Mouse (Mus musculus): ENCODE results near the gene Sdk2. TPM values are rescaled to one million over a fixed set of nuclear protein-coding genes. Genes with fewer than 3 reads are reported as not detected.
A peak's percentile ranks its signal among the peaks of the same experiment; 100 is the strongest.

Sdk2 gene
- polyA plus RNA-seq, 1 experiment from 2014 or later, result 3.6 TPM

- H3K27me3 ChIP-seq (ENCODE audit: control insufficient read depth, insufficient read depth, low read length), result no peaks in the 10 kb centered on the region
- H3K9me3 ChIP-seq (ENCODE audit: control insufficient read depth, low read length), result no peaks in the 10 kb centered on the region
- H3K4me2 ChIP-seq (replicated peaks), result no peak overlapping the region
- DNase-seq (ENCODE audit: low spot score), result no peak
- no peak overlapping the region for H3K9ac ChIP-seq
- H3K4me1 ChIP-seq (replicated peaks; ENCODE audit: control insufficient read depth, insufficient read depth, low read length), result peaks cover 35% of the 10 kb centered on the region
- ATAC-seq (ENCODE audit: low FRiP score), result no peak
- WGBS, result 77% methylated on average over 8 of the region's 8 CpGs
- no peak overlapping the region for H3K27ac ChIP-seq
- no peak overlapping the region for H3K4me3 ChIP-seq (replicated peaks; ENCODE audit: low read length)
- no peaks in the 10 kb centered on the region for H3K36me3 ChIP-seq (replicated peaks; ENCODE audit: control insufficient read depth, insufficient read depth)
Observed at GRCm38 (mm10) chr11:113991886-113992285, 75.0 kb downstream of the Sdk2 start.

GRCm38 (mm10) chr11:113990466-113990865 lies 76.4 kb downstream of the Sdk2 start:
- Histone ChIP-seq H3K9ac (peak overlapping the region; percentile 19), H3K27me3 (ENCODE audit: control insufficient read depth, insufficient read depth, low read length) (no peaks in the 10 kb centered on the region), H3K9me3 (ENCODE audit: control insufficient read depth, low read length) (no peaks in the 10 kb centered on the region), H3K36me3 (replicated peaks; ENCODE audit: control insufficient read depth, insufficient read depth) (no peaks in the 10 kb centered on the region), H3K4me2 (replicated peaks) (peak overlapping the region; percentile 33), H3K4me1 (replicated peaks; ENCODE audit: control insufficient read depth, insufficient read depth, low read length) (peaks cover 46% of the 10 kb centered on the region), H3K27ac (peak overlapping the region; percentile 80), H3K4me3 (replicated peaks; ENCODE audit: low read length) (peak overlapping the region; percentile 2; the same call in 1 of the 2 replicates)
- DNase-seq (ENCODE audit: low spot score) (peak; percentile 80), ATAC-seq (ENCODE audit: low FRiP score) (peak; percentile 77)
- under 1% methylated on average over 6 of the region's 6 CpGs for WGBS

GRCm38 (mm10) chr11:113990065-113990464 lies 76.8 kb downstream of the Sdk2 start:
- WGBS, result 22% methylated on average over 4 of the region's 4 CpGs
- peak overlapping the region; percentile 19 for H3K9ac ChIP-seq
- peak overlapping the region; percentile 80 for H3K27ac ChIP-seq
- ATAC-seq (ENCODE audit: low FRiP score) (peak; percentile 32; the same call in 1 of the 2 replicates), DNase-seq (ENCODE audit: low spot score) (peak; percentile 32)
- H3K4me3 ChIP-seq (replicated peaks; ENCODE audit: low read length), result peak overlapping the region; percentile 2; the same call in 1 of the 2 replicates
- no peaks in the 10 kb centered on the region for H3K9me3 ChIP-seq (ENCODE audit: control insufficient read depth, low read length)
- no peaks in the 10 kb centered on the region for H3K27me3 ChIP-seq (ENCODE audit: control insufficient read depth, insufficient read depth, low read length)
- no peaks in the 10 kb centered on the region for H3K36me3 ChIP-seq (replicated peaks; ENCODE audit: control insufficient read depth, insufficient read depth)
- peak overlapping the region; percentile 33 for H3K4me2 ChIP-seq (replicated peaks)
- H3K4me1 ChIP-seq (replicated peaks; ENCODE audit: control insufficient read depth, insufficient read depth, low read length), result peaks cover 50% of the 10 kb centered on the region

GRCm38 (mm10) chr11:113985826-113986416 lies 80.9 kb downstream of the Sdk2 start:
- Histone ChIP-seq H3K4me1 (replicated peaks; ENCODE audit: control insufficient read depth, insufficient read depth, low read length) (peaks cover 51% of the 10 kb centered on the region), H3K27ac (no peak overlapping the region), H3K36me3 (replicated peaks; ENCODE audit: control insufficient read depth, insufficient read depth) (no peaks in the 10 kb centered on the region), H3K9me3 (ENCODE audit: control insufficient read depth, low read length) (no peaks in the 10 kb centered on the region), H3K27me3 (ENCODE audit: control insufficient read depth, insufficient read depth, low read length) (no peaks in the 10 kb centered on the region), H3K4me3 (replicated peaks; ENCODE audit: low read length) (no peak overlapping the region), H3K9ac (no peak overlapping the region), H3K4me2 (replicated peaks) (no peak overlapping the region)
- WGBS, result 44% methylated on average over 5 of the region's 5 CpGs
- DNase-seq (ENCODE audit: low spot score) (no peak), ATAC-seq (ENCODE audit: low FRiP score) (no peak)

GRCm38 (mm10) chr11:113981732-113982503 lies 84.9 kb downstream of the Sdk2 start:
- Histone ChIP-seq H3K4me3 (replicated peaks; ENCODE audit: low read length) (no peak overlapping the region), H3K36me3 (replicated peaks; ENCODE audit: control insufficient read depth, insufficient read depth) (no peaks in the 10 kb centered on the region), H3K27ac (peak overlapping the region; percentile 39), H3K4me1 (replicated peaks; ENCODE audit: control insufficient read depth, insufficient read depth, low read length) (peaks cover 36% of the 10 kb centered on the region), H3K27me3 (ENCODE audit: control insufficient read depth, insufficient read depth, low read length) (no peaks in the 10 kb centered on the region), H3K4me2 (replicated peaks) (no peak overlapping the region), H3K9ac (no peak overlapping the region), H3K9me3 (ENCODE audit: control insufficient read depth, low read length) (no peaks in the 10 kb centered on the region)
- WGBS, result 9% methylated on average over 7 of the region's 7 CpGs
- ATAC-seq (ENCODE audit: low FRiP score) (peak; percentile 87), DNase-seq (ENCODE audit: low spot score) (peak; percentile 83)

- Histone ChIP-seq H3K9me3 (ENCODE audit: control insufficient read depth, low read length) (no peaks in the 10 kb centered on the region), H3K4me2 (replicated peaks) (no peak overlapping the region), H3K4me1 (replicated peaks; ENCODE audit: control insufficient read depth, insufficient read depth, low read length) (peaks cover 31% of the 10 kb centered on the region), H3K9ac (no peak overlapping the region), H3K36me3 (replicated peaks; ENCODE audit: control insufficient read depth, insufficient read depth) (no peaks in the 10 kb centered on the region), H3K27ac (peak overlapping the region; percentile 20), H3K27me3 (ENCODE audit: control insufficient read depth, insufficient read depth, low read length) (no peaks in the 10 kb centered on the region), H3K4me3 (replicated peaks; ENCODE audit: low read length) (no peak overlapping the region)
- WGBS, result 60% methylated on average over 6 of the region's 6 CpGs
- ATAC-seq (ENCODE audit: low FRiP score) (no peak), DNase-seq (ENCODE audit: low spot score) (no peak)
Observed at GRCm38 (mm10) chr11:113981088-113981487, 85.8 kb downstream of the Sdk2 start.

- Histone ChIP-seq H3K4me1 (replicated peaks; ENCODE audit: control insufficient read depth, insufficient read depth, low read length) (peaks cover 27% of the 10 kb centered on the region), H3K27me3 (ENCODE audit: control insufficient read depth, insufficient read depth, low read length) (no peaks in the 10 kb centered on the region), H3K27ac (no peak overlapping the region), H3K4me2 (replicated peaks) (no peak overlapping the region), H3K9ac (no peak overlapping the region), H3K9me3 (ENCODE audit: control insufficient read depth, low read length) (no peaks in the 10 kb centered on the region), H3K36me3 (replicated peaks; ENCODE audit: control insufficient read depth, insufficient read depth) (no peaks in the 10 kb centered on the region), H3K4me3 (replicated peaks; ENCODE audit: low read length) (no peak overlapping the region)
- ATAC-seq (ENCODE audit: low FRiP score) (no peak), DNase-seq (ENCODE audit: low spot score) (no peak)
- WGBS, result 98% methylated on average over 12 of the region's 12 CpGs
Observed at GRCm38 (mm10) chr11:113978318-113978717, 88.5 kb downstream of the Sdk2 start.

- H3K4me1 ChIP-seq (replicated peaks; ENCODE audit: control insufficient read depth, insufficient read depth, low read length), result peaks cover 27% of the 10 kb centered on the region; the same call in 1 of the 2 replicates
- H3K4me3 ChIP-seq (replicated peaks; ENCODE audit: low read length), result no peak overlapping the region
- H3K36me3 ChIP-seq (replicated peaks; ENCODE audit: control insufficient read depth, insufficient read depth), result no peaks in the 10 kb centered on the region
- no peaks in the 10 kb centered on the region for H3K9me3 ChIP-seq (ENCODE audit: control insufficient read depth, low read length)
- WGBS, result 47% methylated on average over 3 of the region's 3 CpGs
- H3K27me3 ChIP-seq (ENCODE audit: control insufficient read depth, insufficient read depth, low read length), result no peaks in the 10 kb centered on the region
- peak overlapping the region; percentile 7; the same call in 1 of the 2 replicates for H3K27ac ChIP-seq
- ATAC-seq (ENCODE audit: low FRiP score) (no peak), DNase-seq (ENCODE audit: low spot score) (no peak)
- no peak overlapping the region for H3K4me2 ChIP-seq (replicated peaks)
- H3K9ac ChIP-seq, result no peak overlapping the region
Observed at GRCm38 (mm10) chr11:113975667-113975970, 91.2 kb downstream of the Sdk2 start.

- Histone ChIP-seq H3K4me2 (replicated peaks) (no peak overlapping the region), H3K4me3 (replicated peaks; ENCODE audit: low read length) (no peak overlapping the region), H3K27ac (peak overlapping the region; percentile 7; the same call in 1 of the 2 replicates), H3K9me3 (ENCODE audit: control insufficient read depth, low read length) (no peaks in the 10 kb centered on the region), H3K27me3 (ENCODE audit: control insufficient read depth, insufficient read depth, low read length) (no peaks in the 10 kb centered on the region), H3K4me1 (replicated peaks; ENCODE audit: control insufficient read depth, insufficient read depth, low read length) (peaks cover 27% of the 10 kb centered on the region; the same call in 1 of the 2 replicates), H3K36me3 (replicated peaks; ENCODE audit: control insufficient read depth, insufficient read depth) (no peaks in the 10 kb centered on the region), H3K9ac (no peak overlapping the region)
- no peak for ATAC-seq (ENCODE audit: low FRiP score)
- DNase-seq (ENCODE audit: low spot score), result no peak
- WGBS, result 28% methylated on average over 16 of the region's 16 CpGs
Observed at GRCm38 (mm10) chr11:113974876-113975666, 91.8 kb downstream of the Sdk2 start.
